Comparison of ENCODE assay signal across 16 mouse cellular contexts in the genomic region with DNA sequence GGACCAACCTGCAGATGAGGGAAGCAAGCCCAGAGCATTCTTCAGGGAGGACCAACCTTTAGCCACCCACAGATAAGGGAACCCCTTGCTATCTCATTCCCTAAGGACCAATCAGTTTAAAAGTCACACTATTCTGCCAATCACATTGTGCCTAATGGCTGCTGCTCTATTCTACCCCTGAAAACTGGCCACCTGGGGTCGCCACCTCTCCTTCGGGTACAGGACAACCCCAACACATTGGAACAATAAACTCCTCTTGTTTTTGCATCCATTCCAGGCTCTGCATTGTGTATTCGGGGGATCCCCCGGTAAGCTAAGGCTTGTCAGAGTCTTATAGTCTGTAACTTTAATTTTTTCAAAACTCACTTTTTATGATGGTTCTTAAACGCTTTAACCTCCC.
A peak's percentile ranks its signal among the peaks of the same experiment; 100 is the strongest.
DNase-seq lines count a peak whose midpoint lies in the region; ATAC-seq and TF ChIP-seq lines count a peak whose summit lies in the region.
"Had no signal": no experiment of that assay in that cellular context is flagged by ENCODE, and none has a peak within 500 bp of the region (broad histone marks: within the 10 kb centered on the region; RNA-seq: fewer than 3 reads in every experiment).

No protein-coding gene starts in this region.

- no peak overlapping the region for H3K4me3 ChIP-seq in hindbrain, embryonic 12.5 days
- H3K4me3 ChIP-seq in hindbrain, embryonic 16.5 days (ENCODE audit: low read length): no peak overlapping the region
- no peak overlapping the region for H3K4me3 ChIP-seq in lung, embryonic 14.5 days (ENCODE audit: low read depth, low read length)
- H3K4me3 ChIP-seq in MEL (ENCODE audit: control insufficient read depth in 1 of 2, insufficient read depth in 1 of 2, low read depth in 2 of 2, low read length in 2 of 2): no peak overlapping the region
- H3K4me3 ChIP-seq: heart, embryonic 10.5 days; limb, embryonic 13.5 days; stomach, embryonic 15.5 days had no signal

- no peak for TF ChIP-seq EP300 in MEL (IDR thresholded peaks at IDR 0.05; ENCODE audit: low read depth in 1 of 2, low read length in 2 of 2)

- H3K27ac ChIP-seq in hindbrain, embryonic 12.5 days: no peak overlapping the region
- no peak overlapping the region for H3K27ac ChIP-seq in hindbrain, embryonic 16.5 days (ENCODE audit: low read depth, low read length)
- no peak overlapping the region for H3K27ac ChIP-seq in lung, embryonic 14.5 days (ENCODE audit: low read depth)
- H3K27ac ChIP-seq in MEL (ENCODE audit: control insufficient read depth, low read depth, low read length): no peak overlapping the region
- H3K27ac ChIP-seq: heart, embryonic 10.5 days; limb, embryonic 13.5 days; stomach, embryonic 15.5 days had no signal

- ATAC-seq in hindbrain, embryonic 12.5 days (ENCODE audit: low FRiP score): 0 out of 2 replicates have a peak, but pooled peaks have one; percentile 14
- no peak for ATAC-seq in hindbrain, embryonic 16.5 days
- no peak for ATAC-seq in lung, embryonic 14.5 days (ENCODE audit: insufficient read depth)

- WGBS in hindbrain, embryonic 12.5 days: 90% methylated on average over 5 of the region's 5 CpGs
- 85% methylated on average over 5 of the region's 5 CpGs for WGBS in hindbrain, embryonic 16.5 days
- WGBS in lung, embryonic 14.5 days: 81% methylated on average over 5 of the region's 5 CpGs

- TF ChIP-seq POLR2A in MEL (IDR thresholded peaks at IDR 0.05; ENCODE audit: control insufficient read depth in 1 of 2, insufficient read depth in 1 of 2, low read depth in 1 of 2, low read length in 2 of 2, poor library complexity in 1 of 2): no peak

- H3K36me3 ChIP-seq in hindbrain, embryonic 12.5 days: no peaks in the 10 kb centered on the region
- H3K36me3 ChIP-seq in hindbrain, embryonic 16.5 days (ENCODE audit: control insufficient read depth, insufficient read depth, low read length): no peaks in the 10 kb centered on the region
- H3K36me3 ChIP-seq in lung, embryonic 14.5 days (ENCODE audit: insufficient read depth): no peaks in the 10 kb centered on the region
- H3K36me3 ChIP-seq in MEL (ENCODE audit: control insufficient read depth in 1 of 2, insufficient read depth in 2 of 2, low read length in 2 of 2): no peaks in the 10 kb centered on the region
- H3K36me3 ChIP-seq: heart, embryonic 10.5 days; limb, embryonic 13.5 days; stomach, embryonic 15.5 days had no signal

- peak; percentile 30 for TF ChIP-seq CTCF in lung, embryonic 14.5 days (IDR thresholded peaks at IDR 0.05; ENCODE audit: low read depth)
- TF ChIP-seq CTCF in MEL (IDR thresholded peaks at IDR 0.05 in 2 of 3, conservative IDR thresholded peaks at IDR 0.05 in 1 of 3; ENCODE audit: control insufficient read depth in 1 of 3, insufficient read depth in 1 of 3, low read depth in 2 of 3, low read length in 3 of 3, poor library complexity in 1 of 3, severe bottlenecking in 1 of 3): peak in 2 of 3 experiments; percentile 43 to 52; a peak in 4 of 6 replicates

- no peaks in the 10 kb centered on the region for H3K27me3 ChIP-seq in hindbrain, embryonic 12.5 days
- no peaks in the 10 kb centered on the region for H3K27me3 ChIP-seq in hindbrain, embryonic 16.5 days (replicated peaks; ENCODE audit: control insufficient read depth, insufficient read depth, low read length)
- no peaks in the 10 kb centered on the region for H3K27me3 ChIP-seq in lung, embryonic 14.5 days (ENCODE audit: insufficient read depth, low read length)
- H3K27me3 ChIP-seq in MEL (ENCODE audit: control insufficient read depth in 1 of 2, insufficient read depth in 2 of 2, low read length in 2 of 2): no peaks in the 10 kb centered on the region
- H3K27me3 ChIP-seq: stomach, embryonic 15.5 days had no signal

- peaks cover 13% of the 10 kb centered on the region for H3K4me1 ChIP-seq in hindbrain, embryonic 12.5 days
- H3K4me1 ChIP-seq in hindbrain, embryonic 16.5 days (ENCODE audit: control insufficient read depth, insufficient read depth, low read depth, low read length): peaks cover 4% of the 10 kb centered on the region; the same call in 1 of the 2 replicates
- no peaks in the 10 kb centered on the region for H3K4me1 ChIP-seq in lung, embryonic 14.5 days (ENCODE audit: insufficient read depth)
- no peaks in the 10 kb centered on the region for H3K4me1 ChIP-seq in MEL (ENCODE audit: control insufficient read depth in 1 of 2, insufficient read depth in 2 of 2, low read length in 2 of 2)
- H3K4me1 ChIP-seq: limb, embryonic 13.5 days; stomach, embryonic 15.5 days had no signal

- DNase-seq in lung, embryonic 14.5 days: no peak
- DNase-seq in lung, postnatal 36 days: no peak
- DNase-seq in MEL (ENCODE audit: low read depth, low spot score): peak; percentile 28
- peak; percentile 12 to 29 for DNase-seq in thymus, postnatal 36 days
- no peak for DNase-seq in adrenal gland, postnatal 25 days
- DNase-seq: adrenal gland, adult 2 months; cerebellum, adult 11 months; cerebellum, postnatal 14 days; gastrocnemius, postnatal 25 days; kidney, postnatal 4 days; lung, postnatal 14 days had no signal

- H3K9ac ChIP-seq in hindbrain, embryonic 12.5 days: no peak overlapping the region
- H3K9ac ChIP-seq in hindbrain, embryonic 16.5 days (ENCODE audit: low read depth, low read length): no peak overlapping the region
- no peak overlapping the region for H3K9ac ChIP-seq in lung, embryonic 14.5 days
- no peak overlapping the region for H3K9ac ChIP-seq in MEL (ENCODE audit: control insufficient read depth, low read depth, low read length, poor library complexity, severe bottlenecking)
- H3K9ac ChIP-seq: limb, embryonic 13.5 days; stomach, embryonic 15.5 days had no signal

- no peaks in the 10 kb centered on the region for H3K79me2 ChIP-seq in MEL (ENCODE audit: control insufficient read depth, insufficient read depth, low read length, poor library complexity)

- peak; percentile 44 for TF ChIP-seq RAD21 in MEL (IDR thresholded peaks at IDR 0.05; ENCODE audit: low read depth, low read length)

- H3K4me2 ChIP-seq in hindbrain, embryonic 12.5 days (replicated peaks): no peak overlapping the region
- H3K4me2 ChIP-seq in hindbrain, embryonic 16.5 days (ENCODE audit: low read length): no peak overlapping the region
- no peak overlapping the region for H3K4me2 ChIP-seq in lung, embryonic 14.5 days
- H3K4me2 ChIP-seq: limb, embryonic 13.5 days; stomach, embryonic 15.5 days had no signal

- H3K9me3 ChIP-seq in hindbrain, embryonic 12.5 days (replicated peaks): no peaks in the 10 kb centered on the region
- H3K9me3 ChIP-seq in hindbrain, embryonic 16.5 days (ENCODE audit: control insufficient read depth, low read length): no peaks in the 10 kb centered on the region
- H3K9me3 ChIP-seq in lung, embryonic 14.5 days (ENCODE audit: low read depth, low read length): no peaks in the 10 kb centered on the region
- H3K9me3 ChIP-seq in MEL (replicated peaks; ENCODE audit: insufficient read depth, low read length): no peaks in the 10 kb centered on the region
- H3K9me3 ChIP-seq: heart, embryonic 10.5 days; limb, embryonic 13.5 days; stomach, embryonic 15.5 days had no signal

TF ChIP-seq in MEL, 35 proteins besides CTCF, POLR2A, EP300 and RAD21:
- TF ChIP-seq ZC3H11A (IDR thresholded peaks at IDR 0.05; ENCODE audit: low read depth, low read length) (peak; percentile 47), ZKSCAN1 (IDR thresholded peaks at IDR 0.05; ENCODE audit: low read depth, low read length) (no peak), GABPA (IDR thresholded peaks at IDR 0.05; ENCODE audit: low read depth, low read length) (no peak), POLR2AphosphoS2 (IDR thresholded peaks at IDR 0.05; ENCODE audit: low read length) (no peak), NRF1 (IDR thresholded peaks at IDR 0.05; ENCODE audit: insufficient read depth, low read depth, low read length, poor library complexity, severe bottlenecking) (no peak), SMC3 (IDR thresholded peaks at IDR 0.05; ENCODE audit: low read depth, low read length) (peak; percentile 70)
TF ChIP-seq in MEL: peak in this region for 2.

Comparison
In these comparisons a context has a peak if more than half of its experiments do, and no peak if none do; other contexts are left out.
1. DNase-seq: peak in MEL (single experiment) and thymus, postnatal 36 days (2 of 2); none in lung, embryonic 14.5 days (single experiment), lung, postnatal 36 days (single experiment) and adrenal gland, postnatal 25 days (single experiment).